Mouse (Mus musculus): ENCODE data around the gene Ccr2. TPM values are rescaled to one million over a fixed set of nuclear protein-coding genes. Genes with fewer than 3 reads are reported as not detected.

The Ccr2 gene
- polyA plus RNA-seq, 1 experiment from 2014 or later: 1.0 TPM

DNA sequence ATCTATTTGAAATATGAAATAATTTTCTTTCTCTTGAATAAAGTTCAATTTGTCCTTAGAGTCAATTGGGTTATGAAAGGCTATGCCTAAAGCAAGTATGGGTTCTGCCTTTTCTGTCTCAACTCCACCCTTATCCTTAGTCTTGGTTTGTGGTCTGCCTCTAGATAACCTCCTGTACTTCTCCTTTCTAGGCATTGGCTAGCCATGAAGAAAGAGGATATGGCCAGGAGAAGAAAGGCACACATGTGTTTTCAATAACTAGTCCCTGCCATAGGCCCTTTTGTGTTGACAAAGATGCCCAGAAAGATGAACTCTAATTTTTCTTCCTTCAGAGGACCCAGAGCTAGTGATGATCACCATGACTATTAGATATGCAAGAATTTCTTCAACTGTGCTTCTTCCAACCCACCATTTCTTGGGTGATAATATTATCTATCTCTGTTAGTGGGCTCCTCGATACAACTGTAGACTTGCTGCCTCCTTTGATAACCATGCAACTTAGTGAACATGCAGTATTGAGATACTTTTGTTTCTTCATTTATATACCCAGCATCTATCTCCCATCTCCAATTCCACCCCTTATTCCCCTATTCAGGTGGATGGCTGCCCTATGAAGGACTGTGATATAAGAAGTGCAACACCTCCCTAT, 11.0 kb downstream of the Ccr2 start:
- ATAC-seq (replicated peaks; ENCODE audit: low FRiP score, low read depth) (no peak), DNase-seq (ENCODE audit: low spot score) (no peak)
- TF ChIP-seq CTCF (IDR thresholded peaks at IDR 0.05; ENCODE audit: low read depth): no peak
- no peaks in the 10 kb centered on the region for H3K9me3 ChIP-seq (replicated peaks; ENCODE audit: low read length)
- H3K27ac ChIP-seq: no peak overlapping the region
- H3K4me2 ChIP-seq (ENCODE audit: low read length): no peak overlapping the region
- no peaks in the 10 kb centered on the region for H3K36me3 ChIP-seq (ENCODE audit: insufficient read depth, low read length)
- no peaks in the 10 kb centered on the region for H3K4me1 ChIP-seq (replicated peaks; ENCODE audit: insufficient read depth, low read length)
- WGBS: 87% methylated on average over 1 of the region's 1 CpGs
- no peaks in the 10 kb centered on the region for H3K27me3 ChIP-seq (ENCODE audit: insufficient read depth, low read length)
- no peak overlapping the region for H3K9ac ChIP-seq (ENCODE audit: low read depth, low read length)
- H3K4me3 ChIP-seq (replicated peaks; ENCODE audit: low read depth, low read length): no peak overlapping the region

DNA sequence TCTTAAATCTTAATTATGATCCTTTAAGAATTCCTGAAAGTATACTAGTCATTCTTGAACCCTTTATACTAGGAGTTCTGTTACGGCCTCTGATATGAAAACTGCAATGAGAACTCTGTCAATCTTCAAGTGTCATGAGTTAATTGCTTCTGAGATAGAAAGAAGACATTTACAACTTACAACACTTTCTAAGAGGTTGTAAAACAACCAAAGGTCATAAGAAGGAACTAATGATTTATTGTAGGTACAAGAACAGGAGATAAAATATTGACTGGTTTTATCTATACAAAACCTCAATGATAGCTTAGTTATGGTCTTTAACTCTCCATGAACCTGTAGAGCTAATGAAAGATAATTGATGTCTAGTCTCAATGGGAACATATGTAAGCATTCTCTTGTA, 12.0 kb downstream of the Ccr2 start:
- H3K9ac ChIP-seq (ENCODE audit: low read depth, low read length): no peak overlapping the region
- no peaks in the 10 kb centered on the region for H3K4me1 ChIP-seq (replicated peaks; ENCODE audit: insufficient read depth, low read length)
- WGBS: 54% methylated on average over 1 of the region's 1 CpGs
- no peaks in the 10 kb centered on the region for H3K27me3 ChIP-seq (ENCODE audit: insufficient read depth, low read length)
- H3K27ac ChIP-seq: no peak overlapping the region
- H3K4me3 ChIP-seq (replicated peaks; ENCODE audit: low read depth, low read length): no peak overlapping the region
- DNase-seq (ENCODE audit: low spot score) (no peak), ATAC-seq (replicated peaks; ENCODE audit: low FRiP score, low read depth) (no peak)
- TF ChIP-seq CTCF (IDR thresholded peaks at IDR 0.05; ENCODE audit: low read depth): no peak
- H3K4me2 ChIP-seq (ENCODE audit: low read length): no peak overlapping the region
- H3K9me3 ChIP-seq (replicated peaks; ENCODE audit: low read length): no peaks in the 10 kb centered on the region
- H3K36me3 ChIP-seq (ENCODE audit: insufficient read depth, low read length): no peaks in the 10 kb centered on the region

DNA sequence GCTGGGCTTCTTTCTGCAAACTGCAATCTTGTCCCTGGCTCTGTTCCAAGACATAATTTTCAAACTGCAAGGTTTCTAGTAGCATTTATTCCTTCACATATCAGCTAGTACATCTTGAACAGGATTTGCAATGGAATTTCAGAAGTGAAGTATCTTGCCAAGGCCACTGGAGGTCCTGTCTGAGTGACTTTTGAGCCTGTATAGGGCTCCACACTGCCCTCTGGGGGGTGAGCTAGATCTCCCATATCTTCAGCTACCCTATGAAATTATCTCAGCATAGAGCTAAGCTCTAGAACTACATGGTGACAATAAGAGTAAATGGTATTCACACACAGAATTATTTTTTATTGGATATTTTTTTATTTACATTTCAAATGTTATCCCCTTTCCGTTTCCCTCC, 16.7 kb downstream of the Ccr2 start:
- whole genome bisulfite sequencing: 80% methylated on average over 1 of the region's 1 CpGs
- ATAC-seq (replicated peaks; ENCODE audit: low FRiP score, low read depth): no peak
- no peaks in the 10 kb centered on the region for H3K27me3 ChIP-seq (ENCODE audit: insufficient read depth, low read length)

DNA sequence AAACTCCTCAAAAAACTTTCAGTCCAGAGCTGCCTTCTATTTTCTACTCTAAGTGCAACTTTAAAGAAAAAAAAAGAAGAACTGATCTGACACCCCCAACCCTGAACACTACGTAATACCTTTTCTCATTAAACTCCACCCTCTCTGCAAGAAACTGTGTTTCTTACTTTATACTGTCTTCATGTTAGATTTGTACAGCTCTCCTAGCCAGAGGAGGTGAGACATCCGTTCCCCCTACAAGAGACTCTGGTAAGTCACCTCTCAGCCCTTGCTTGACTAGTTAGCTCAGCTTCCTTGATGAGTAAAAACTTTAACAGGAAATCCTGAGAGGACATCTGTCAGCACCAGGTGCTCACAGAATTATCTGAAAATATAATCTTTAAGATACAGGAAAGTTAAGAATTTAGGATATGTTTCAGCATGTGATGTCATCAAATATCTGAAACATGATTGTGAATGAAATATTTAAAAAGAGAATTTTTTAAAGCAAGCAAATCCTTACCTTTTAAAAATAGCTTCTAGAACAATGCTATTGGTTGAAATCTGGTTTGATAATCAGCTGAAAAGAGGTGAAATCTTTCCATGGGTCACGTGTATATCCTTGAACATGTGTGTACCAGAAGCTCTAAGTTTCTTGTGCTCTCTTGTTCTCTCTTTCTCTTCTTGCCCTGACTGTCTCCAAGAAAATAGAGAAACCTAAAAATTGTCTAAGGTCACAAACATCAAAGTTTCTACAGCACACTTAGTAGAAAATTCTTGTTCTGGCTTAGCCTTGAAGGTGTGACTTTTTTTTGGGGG, 19.8 kb downstream of the Ccr2 start, which contains the start of gene Ccr5:
Ccr5 (plus strand) TSS at position 157 of the 798 bp plus-strand sequence.
- TF ChIP-seq CTCF (IDR thresholded peaks at IDR 0.05; ENCODE audit: low read depth): no peak
- H3K9ac ChIP-seq (ENCODE audit: low read depth, low read length): no peak within 1 kb of the TSS
- H3K36me3 ChIP-seq (ENCODE audit: insufficient read depth, low read length): no peaks in the 10 kb centered on the region
- DNase-seq (ENCODE audit: low spot score) (no peak), ATAC-seq (replicated peaks; ENCODE audit: low FRiP score, low read depth) (no peak)
- no peak within 1 kb of the TSS for H3K4me3 ChIP-seq (replicated peaks; ENCODE audit: low read depth, low read length)
- WGBS: 69% methylated on average over 3 of the region's 3 CpGs
- H3K4me2 ChIP-seq (ENCODE audit: low read length): no peak within 1 kb of the TSS
- H3K27me3 ChIP-seq (ENCODE audit: insufficient read depth, low read length): no peaks in the 10 kb centered on the region
- H3K9me3 ChIP-seq (replicated peaks; ENCODE audit: low read length): no peaks in the 10 kb centered on the region
- no peaks in the 10 kb centered on the region for H3K4me1 ChIP-seq (replicated peaks; ENCODE audit: insufficient read depth, low read length)
- H3K27ac ChIP-seq: no peak within 1 kb of the TSS

More for the DNA sequence above, 16.7 kb downstream of the Ccr2 start:
- no peaks in the 10 kb centered on the region for H3K36me3 ChIP-seq (ENCODE audit: insufficient read depth, low read length)
- H3K4me3 ChIP-seq (replicated peaks; ENCODE audit: low read depth, low read length): no peak overlapping the region
- peak; percentile 59 for TF ChIP-seq CTCF (IDR thresholded peaks at IDR 0.05; ENCODE audit: low read depth)
- H3K4me1 ChIP-seq (replicated peaks; ENCODE audit: insufficient read depth, low read length): no peaks in the 10 kb centered on the region
- no peak overlapping the region for H3K4me2 ChIP-seq (ENCODE audit: low read length)
- peak; percentile 36 for DNase-seq (ENCODE audit: low spot score)
- H3K9ac ChIP-seq (ENCODE audit: low read depth, low read length): no peak overlapping the region
- no peaks in the 10 kb centered on the region for H3K9me3 ChIP-seq (replicated peaks; ENCODE audit: low read length)
- no peak overlapping the region for H3K27ac ChIP-seq

DNA sequence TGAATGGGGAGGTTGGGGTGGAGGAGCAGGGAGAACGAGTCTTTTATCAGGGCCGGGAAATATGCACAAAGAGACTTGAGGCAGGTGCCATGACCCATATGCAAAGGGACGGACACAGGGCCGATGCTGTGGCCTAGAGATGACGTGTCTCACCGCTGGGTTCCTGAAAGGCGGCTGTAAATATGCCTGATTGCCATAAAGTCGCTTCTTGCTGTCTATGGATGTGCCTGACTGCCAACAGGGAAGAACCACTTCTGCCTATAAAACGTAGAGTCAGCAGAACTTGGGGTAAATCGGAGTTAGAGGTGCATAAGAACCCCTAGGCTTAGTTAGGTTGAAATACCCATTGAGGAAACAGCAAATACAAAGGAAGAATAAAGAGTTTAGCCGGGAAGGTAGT, 23.8 kb downstream of the Ccr2 start:
- no peak overlapping the region for H3K9ac ChIP-seq (ENCODE audit: low read depth, low read length)
- no peak overlapping the region for H3K4me3 ChIP-seq (replicated peaks; ENCODE audit: low read depth, low read length)
- H3K9me3 ChIP-seq (replicated peaks; ENCODE audit: low read length): no peaks in the 10 kb centered on the region
- H3K27me3 ChIP-seq (ENCODE audit: insufficient read depth, low read length): no peaks in the 10 kb centered on the region
- H3K36me3 ChIP-seq (ENCODE audit: insufficient read depth, low read length): no peaks in the 10 kb centered on the region
- no peak for TF ChIP-seq CTCF (IDR thresholded peaks at IDR 0.05; ENCODE audit: low read depth)
- H3K4me2 ChIP-seq (ENCODE audit: low read length): no peak overlapping the region
- H3K27ac ChIP-seq: no peak overlapping the region
- no peaks in the 10 kb centered on the region for H3K4me1 ChIP-seq (replicated peaks; ENCODE audit: insufficient read depth, low read length)
- no peak for ATAC-seq (replicated peaks; ENCODE audit: low FRiP score, low read depth)
- 79% methylated on average over 11 of the region's 11 CpGs for WGBS
- no peak for DNase-seq (ENCODE audit: low spot score)

DNA sequence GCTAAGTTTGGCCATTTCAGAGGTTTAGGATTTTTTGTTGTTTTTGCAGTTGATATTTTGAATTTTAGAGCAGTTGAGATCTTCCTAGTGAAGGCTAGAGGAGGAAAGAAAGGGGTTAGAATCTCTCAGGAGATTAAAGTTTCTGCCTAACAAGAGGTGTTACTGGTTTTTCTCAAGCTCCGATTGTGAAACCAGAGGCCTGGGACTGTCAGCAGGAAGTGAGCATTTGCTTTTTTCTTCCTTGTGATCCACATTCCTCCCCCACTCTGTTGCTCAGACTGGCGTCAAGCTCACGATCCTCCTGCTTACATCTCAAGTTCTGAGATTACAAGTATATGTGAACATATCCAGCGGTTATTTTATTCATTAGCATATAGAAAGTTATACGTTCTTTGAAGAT, 24.6 kb downstream of the Ccr2 start:
- DNase-seq (ENCODE audit: low spot score) (peak; percentile 59), ATAC-seq (replicated peaks; ENCODE audit: low FRiP score, low read depth) (no peak)
- WGBS: 29% methylated on average over 5 of the region's 5 CpGs
- H3K27ac ChIP-seq: no peak overlapping the region
- no peak overlapping the region for H3K9ac ChIP-seq (ENCODE audit: low read depth, low read length)
- H3K36me3 ChIP-seq (ENCODE audit: insufficient read depth, low read length): no peaks in the 10 kb centered on the region
- no peak overlapping the region for H3K4me2 ChIP-seq (ENCODE audit: low read length)
- TF ChIP-seq CTCF (IDR thresholded peaks at IDR 0.05; ENCODE audit: low read depth): no peak
- H3K9me3 ChIP-seq (replicated peaks; ENCODE audit: low read length): no peaks in the 10 kb centered on the region
- no peaks in the 10 kb centered on the region for H3K4me1 ChIP-seq (replicated peaks; ENCODE audit: insufficient read depth, low read length)
- H3K4me3 ChIP-seq (replicated peaks; ENCODE audit: low read depth, low read length): no peak overlapping the region
- no peaks in the 10 kb centered on the region for H3K27me3 ChIP-seq (ENCODE audit: insufficient read depth, low read length)

Data from kidney, postnatal 0 days (tissue).